Mouse (Mus musculus) left cerebral cortex, adult 11 months (tissue): Measurements from ENCODE around the gene Socs4.

ENCODE experiments used
- DNase-seq: peaks from one replicate; pipeline ENCODE4 v3.0.0; 2022; ENCODE audit warnings: low spot score

The Socs4 gene

DNA sequence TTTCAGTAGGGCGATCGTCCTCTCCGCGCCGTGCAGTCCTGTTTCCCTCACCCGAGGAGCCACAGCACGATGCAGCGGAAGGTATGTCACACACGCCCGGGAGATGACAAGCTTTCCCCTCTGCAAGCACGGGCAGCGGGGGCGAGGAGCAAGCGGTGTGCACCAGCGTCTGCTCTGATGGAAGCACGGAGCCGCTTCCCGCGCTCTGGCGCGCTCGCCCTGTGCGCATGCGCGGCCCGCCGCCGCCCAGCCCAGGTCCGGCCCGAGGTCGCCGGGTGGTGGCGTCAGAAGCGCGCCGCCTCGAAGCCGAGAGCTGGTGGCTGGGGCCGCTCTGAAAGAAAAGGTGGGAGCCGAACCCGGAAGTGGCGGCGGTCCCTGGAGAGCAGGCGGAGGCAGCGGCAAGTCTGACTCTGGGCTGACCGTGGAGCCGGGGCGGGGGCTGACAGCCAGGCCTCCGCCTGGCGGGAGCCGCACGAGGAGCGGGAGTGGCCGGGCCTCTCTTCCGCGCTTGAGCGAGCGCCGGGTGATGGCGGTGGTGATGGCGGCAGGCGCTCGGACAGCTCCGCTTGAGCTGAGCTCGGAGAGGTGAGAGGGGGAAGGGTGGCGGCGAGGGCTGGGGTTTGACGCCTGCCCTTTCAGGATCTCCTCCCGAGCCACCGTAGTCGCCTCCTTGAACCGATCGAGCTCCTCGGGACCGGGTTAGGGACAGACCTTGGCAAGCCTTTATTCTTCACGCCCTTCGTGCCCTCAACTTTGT lies at the start of gene Socs4, which contains the start of gene Wdhd1:
Socs4 (plus strand) TSS at position 295 of the 757 bp plus-strand sequence.
Wdhd1 (minus strand) TSS at position 221 of the 757 bp plus-strand sequence.
- peak; percentile 85 for DNase-seq

DNA sequence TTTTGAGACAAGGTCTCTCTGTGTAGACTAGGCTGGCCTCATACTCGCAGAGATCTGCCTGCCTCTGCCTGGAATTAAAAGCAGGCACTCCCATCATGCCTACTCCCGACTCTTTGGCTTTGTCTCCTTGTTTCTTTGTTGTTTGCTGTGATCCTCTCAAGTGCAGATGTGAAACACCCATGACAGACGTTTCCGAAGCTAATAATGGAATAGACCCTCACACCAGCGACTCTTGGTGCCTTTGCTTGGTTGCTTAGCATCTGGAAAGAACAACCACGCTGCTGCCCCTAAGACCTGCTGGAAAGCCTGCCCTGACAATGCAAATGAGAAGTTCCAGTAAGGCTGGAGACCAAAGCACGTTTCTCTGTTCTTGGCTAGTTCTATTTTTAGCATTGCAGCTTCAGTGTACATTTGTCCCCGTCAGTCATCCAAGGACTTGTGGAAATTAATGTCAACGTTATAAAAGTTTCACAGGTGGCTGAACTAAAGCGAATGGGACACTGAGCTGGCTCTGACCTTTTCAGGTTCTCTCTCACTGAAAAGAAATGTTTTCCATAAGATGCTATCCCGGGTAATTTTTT lies 46.8 kb upstream of the Socs4 start:
- no peak for DNase-seq

DNA sequence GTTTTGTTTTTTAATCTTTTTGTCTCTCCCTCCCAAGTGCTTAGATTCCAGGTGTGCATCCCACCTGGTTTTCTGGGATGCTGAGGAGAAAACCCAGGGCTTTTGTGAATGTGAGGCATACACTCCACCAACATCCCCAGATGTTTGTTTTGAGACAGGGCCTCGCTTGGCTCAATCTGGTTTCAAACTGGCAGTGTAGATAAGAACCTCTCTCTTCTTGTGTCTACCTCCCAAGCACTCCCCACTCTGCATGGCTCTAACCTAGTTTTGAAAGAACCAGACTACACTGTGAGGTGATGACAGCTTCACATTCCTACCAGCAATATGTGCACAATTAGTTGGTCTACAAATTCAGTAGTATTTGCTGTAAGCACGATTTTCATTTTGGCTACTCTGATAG lies 43.1 kb upstream of the Socs4 start:
- DNase-seq, result no peak

DNA sequence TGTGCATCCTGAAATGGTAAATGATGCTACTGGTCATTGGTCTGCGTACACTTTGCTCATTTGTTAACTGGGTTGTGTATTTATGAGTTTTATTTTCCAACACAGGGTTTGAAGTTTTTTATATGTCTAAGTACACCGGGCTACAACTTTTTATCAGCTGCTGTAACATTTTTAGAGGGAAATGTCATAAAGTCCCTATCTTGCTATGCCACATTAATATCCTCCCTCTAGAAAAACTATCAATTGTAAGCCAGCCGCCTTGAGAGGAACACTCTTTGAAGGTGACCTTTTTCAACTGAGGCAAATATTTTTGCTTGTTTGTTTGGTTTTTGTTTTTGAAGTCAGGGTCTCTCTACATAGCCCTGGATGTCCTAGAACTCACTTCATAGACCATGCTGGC lies 42.7 kb upstream of the Socs4 start:
- DNase-seq, result no peak

DNA sequence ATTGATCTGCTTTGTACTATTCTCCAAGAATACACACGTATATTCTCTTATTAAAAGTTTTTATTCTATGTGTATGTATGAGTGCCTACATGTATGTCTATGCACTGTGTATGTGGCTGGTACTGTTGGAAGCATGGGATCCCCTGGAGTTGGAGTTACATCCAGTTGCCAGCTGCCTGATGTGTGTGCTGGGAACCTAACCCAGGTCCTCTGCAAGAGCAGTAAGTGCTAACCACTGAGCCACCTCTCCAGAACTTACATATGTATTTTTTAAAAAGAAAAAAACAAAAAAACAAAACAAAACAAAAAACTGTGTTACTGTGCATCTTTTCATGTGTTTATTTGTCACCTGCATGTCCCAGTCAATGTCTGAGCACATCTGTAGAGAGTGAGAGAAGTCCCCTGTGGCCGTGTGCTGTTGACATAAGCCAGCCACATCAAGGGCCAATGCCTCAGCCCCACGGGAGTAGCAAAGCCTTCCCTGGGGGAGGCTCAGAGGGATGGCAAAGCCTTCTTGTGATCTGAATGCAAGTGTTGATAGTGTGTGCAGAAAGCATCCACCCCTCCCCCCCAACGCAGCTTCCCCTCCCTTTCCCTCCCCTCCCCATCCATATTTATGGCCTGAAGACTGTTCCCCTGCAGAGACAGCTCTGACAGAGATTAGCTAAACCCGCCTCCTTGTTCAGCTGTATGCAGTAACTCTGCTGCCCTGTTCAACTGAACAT lies 42.0 kb upstream of the Socs4 start:
- DNase-seq, result no peak

DNA sequence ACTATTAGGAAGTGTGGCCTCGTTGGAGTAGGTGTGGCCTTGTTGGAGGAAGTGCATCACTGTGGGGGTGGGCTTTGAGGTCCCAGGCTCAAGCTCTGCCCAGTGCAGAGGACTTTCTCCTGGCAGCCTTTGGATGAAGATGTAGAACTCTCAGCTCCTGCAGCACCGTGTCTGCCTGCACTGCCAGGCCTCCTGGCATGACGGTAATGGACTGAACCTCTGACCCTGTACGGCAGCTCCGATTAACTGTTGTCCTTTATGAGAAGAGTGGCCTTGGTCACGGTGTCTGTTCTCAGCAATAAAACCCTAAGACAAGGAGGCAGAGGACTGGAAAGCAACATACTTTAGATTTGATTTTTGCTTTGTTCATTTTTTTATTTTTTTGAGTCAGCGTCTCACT lies 40.2 kb upstream of the Socs4 start:
- DNase-seq, result no peak

DNA sequence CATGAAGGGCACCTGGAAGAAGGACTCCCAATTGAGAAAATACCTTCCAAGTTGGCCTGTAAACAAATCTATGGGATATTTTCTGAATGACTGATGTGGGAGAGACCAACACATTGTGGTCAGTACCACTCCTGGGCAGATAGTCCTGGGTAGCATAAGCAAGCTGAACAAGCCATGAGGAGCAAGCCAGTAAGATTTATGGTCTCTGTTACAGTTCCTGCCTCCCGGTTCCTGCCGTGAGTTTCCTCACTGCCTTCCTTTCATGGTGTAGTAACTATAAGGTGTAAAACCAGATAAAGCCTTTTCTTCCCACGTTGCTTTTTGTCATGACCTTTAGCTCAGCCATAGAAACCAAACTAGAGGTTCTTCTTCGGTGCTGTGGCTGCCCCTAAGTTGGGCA lies 39.4 kb upstream of the Socs4 start:
- no peak for DNase-seq

DNA sequence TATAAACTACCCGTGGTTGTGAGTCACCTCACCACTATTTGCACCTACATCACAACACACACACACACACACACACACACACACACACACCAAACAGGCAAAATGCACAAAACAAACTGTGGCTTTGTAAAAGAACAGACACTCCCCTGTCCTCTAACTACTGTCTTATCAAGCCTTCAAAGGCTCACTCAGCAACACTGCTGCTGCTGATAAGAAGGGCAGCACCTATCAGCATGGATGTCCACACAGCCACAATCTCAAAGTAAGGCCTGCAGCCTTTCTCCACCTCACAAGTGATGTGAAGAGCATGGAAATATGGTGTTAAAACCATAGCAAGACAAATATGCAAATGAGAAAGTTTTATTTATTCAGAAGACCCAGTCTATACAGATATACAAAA lies 36.1 kb upstream of the Socs4 start:
- no peak for DNase-seq

DNA sequence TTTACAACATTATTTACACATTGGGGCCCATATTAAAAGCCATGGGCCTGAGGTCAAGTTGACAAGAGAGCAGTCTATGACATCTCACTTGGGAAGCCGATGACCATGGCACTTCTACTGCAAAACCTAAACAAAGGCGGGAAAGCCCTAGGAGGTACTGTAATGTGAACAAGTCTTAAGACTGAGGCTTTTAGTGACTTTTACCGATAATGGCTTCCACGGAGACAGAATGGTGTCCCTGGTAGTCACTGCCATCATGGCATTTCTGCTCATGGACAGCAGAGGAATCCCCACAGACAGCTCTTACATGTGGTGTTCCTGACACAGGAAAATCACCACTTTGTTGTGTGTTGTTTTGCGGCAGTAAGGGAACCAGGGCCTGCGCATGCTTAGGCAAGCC lies 35.7 kb upstream of the Socs4 start:
- DNase-seq, result no peak

DNA sequence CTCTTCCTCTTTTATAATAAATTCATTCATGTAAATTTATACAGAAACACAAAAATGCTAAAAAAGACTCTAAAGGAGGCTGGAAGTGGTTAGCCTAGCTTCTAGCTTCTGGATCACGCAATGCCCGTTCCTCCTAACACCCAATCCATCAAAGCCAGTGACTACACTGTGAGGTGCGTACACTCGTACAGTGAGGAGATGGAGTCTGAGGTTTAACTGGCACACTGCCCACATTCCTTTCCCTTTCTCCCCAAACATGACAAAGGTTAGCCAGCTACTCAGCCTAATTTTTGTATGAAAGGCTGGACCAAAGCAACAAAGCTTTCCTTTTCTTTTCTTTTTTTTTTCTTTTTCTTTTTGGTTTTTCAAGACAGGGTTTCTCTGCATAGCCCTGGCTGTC lies 34.0 kb upstream of the Socs4 start:
- no peak for DNase-seq

DNA sequence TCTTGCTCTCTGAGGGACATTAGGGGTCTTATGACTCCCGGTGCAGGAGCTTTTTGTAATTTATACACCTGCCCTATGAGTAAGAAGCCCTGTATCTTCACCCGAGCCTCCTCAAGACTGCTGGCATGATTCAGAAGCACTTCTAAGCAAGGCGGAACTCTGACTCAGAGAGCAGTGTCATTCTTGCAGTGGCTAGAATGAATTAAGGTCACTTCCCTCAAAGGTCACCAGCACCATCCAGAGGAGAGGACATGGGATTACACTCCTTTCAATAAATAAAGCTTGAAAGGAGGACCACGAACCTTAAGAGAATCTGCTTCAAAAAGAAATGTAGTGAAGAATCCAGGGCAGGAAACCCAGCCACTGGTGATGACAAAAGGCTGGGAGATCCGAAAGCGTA lies 26.9 kb upstream of the Socs4 start:
- DNase-seq, result no peak

DNA sequence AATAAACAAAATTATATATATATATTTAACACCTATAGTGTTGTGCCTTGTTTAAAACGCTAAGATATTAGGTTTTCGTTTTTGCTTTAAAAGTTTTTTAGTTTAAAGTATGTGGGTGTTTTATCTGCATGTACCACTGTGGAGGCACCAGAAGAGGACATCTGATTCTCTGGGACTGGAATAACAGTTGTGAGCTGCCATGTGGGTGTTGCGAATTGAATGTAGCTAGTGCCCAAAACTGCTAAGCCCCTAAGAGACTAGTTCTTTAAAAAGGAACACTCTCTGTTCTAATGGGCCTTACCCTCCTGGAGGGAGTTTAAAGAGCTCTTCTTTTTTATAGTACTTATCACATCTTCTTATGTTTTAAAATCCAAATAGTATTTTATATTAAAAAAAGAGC lies 11.9 kb upstream of the Socs4 start:
- DNase-seq, result no peak

DNA sequence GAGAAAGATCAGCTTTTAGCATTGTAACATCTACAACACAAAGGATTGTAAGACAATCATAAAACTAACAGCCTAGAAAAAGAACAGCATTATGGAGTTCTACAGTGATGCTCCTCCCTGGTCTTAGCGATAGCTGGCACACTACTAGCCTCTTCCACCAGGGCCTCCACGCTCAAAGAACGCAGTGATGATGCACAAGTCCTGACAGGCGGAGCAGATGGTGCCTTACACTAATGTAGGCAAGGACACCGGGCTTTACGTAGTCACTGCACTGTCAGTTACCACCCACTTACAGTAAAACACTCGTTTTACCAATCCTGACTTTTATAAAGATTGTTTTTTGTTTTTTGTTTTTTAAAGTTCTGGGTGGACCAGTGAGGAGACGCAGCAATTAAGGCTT lies 10.9 kb upstream of the Socs4 start:
- no peak for DNase-seq

DNA sequence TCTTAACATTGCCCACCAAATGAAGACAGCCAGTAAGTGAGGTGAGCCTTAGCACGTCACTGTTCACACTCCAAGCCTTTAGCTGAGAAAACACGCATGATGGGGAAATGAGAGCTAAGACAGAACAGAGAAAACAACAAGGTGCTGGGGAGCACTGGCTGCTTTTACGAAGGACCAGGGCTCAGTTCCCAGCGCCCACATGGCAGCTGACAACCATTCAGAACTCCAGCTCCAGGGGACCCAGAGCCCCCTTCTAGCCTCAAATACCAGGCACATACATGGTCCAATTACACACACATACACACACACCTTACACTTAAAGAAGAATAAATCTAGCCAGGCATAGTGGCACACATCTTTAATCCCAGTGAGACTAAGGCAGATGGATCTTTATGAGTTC lies 7.7 kb upstream of the Socs4 start:
- DNase-seq, result no peak

DNA sequence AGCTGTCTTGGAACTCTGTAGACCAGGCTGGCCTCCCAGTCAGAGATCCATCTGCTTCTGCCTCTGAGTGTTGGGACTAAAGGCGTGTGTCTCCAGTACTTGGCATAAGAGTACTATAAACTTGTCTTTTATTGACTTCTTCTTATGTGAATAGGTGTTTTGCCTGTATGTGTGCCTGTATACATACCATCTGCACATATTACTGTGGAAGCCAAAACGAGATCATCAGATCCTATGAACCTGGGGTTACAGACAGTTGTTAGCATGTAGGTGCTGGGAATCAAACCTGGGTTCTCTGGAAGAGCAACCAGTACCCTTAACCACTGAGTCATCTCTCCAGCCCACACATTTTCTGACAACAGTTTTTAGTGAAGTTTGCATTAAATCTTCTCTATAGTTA lies 7.0 kb upstream of the Socs4 start:
- DNase-seq, result no peak

DNA sequence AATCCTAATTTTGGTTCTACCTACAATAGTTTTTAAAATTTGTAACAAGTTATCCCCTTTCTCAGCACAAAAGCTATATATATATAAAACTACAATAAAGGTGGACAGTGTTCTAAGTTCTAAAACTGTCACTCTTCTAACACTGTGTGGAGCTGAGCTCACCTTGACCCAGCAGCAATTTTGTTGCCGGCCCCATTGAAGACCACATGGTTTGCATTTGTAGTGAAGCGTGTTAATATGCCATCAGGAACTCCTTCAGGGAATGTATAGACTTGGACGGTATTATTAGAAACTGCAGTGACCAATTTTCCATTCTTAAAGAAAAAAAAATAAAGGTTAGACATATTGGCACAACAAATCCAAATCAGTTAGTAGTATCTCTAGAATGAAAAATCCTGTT lies 3.0 kb upstream of the Socs4 start:
- no peak for DNase-seq

DNA sequence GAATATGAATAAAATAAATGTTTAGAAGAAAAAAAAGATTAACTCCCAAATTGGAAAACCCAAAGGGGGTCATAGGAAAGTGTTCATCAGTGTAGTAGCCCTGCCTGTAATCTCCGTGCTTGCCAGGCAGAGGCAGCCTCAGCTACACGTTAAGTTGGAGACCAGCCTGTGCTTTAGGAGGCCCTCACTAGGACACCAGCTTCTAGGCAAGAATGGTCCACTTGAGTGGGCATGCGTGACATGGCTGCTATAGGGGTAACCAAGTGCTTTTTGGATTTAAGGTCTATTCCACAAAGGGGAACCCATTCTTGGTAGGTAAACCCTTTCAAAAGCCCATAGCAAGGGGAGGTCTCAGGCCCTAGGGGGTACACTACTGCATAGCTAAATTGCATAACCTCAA lies 1.3 kb upstream of the Socs4 start:
- DNase-seq, result no peak

DNA sequence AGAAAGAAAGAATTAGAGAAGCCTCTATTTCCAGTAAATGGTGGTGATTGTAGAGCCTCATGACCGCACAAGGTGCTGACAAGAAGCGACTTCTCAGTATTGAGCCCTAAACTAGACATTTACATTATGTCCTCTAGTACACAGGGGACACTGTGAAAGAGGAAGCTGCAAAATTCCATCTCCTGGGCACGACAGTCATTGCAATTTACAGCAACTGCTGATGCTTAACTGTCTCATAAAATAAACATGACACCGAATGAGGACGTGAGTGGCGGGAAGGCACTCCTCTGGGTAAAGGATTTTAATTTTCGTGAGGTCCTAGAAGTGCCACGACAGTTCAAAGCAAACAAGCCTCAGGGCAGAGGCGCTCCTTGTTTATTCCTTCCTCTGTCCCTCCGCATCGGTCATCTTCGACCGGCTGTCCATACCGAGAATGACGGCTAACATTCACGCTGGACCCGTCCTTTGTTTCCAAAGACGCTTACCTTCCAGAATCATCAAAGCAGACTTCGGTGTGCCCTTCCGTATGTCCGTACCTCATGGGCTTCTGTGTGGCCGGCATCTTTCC lies 611 bp upstream of the Socs4 start:
- DNase-seq, result no peak

DNA sequence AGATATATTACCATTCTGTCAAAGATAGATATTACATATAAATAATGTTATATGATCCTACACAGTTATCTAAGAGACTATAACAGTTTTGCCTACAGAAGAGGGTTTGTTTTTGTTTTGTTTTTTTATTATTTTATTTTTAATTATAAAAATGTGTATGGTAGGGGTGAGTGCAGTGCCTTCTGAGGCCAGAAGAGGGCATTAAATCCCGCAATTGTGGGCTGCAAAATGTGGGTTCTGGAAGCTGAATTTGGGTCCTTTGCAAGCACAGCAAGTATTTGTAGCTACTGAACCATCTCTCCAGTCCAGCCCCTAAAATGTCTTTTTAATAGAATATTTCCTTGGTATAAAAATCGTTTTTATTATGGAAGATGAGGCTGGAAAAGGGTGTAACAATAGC lies 2.3 kb downstream of the Socs4 start:
- DNase-seq, result no peak

DNA sequence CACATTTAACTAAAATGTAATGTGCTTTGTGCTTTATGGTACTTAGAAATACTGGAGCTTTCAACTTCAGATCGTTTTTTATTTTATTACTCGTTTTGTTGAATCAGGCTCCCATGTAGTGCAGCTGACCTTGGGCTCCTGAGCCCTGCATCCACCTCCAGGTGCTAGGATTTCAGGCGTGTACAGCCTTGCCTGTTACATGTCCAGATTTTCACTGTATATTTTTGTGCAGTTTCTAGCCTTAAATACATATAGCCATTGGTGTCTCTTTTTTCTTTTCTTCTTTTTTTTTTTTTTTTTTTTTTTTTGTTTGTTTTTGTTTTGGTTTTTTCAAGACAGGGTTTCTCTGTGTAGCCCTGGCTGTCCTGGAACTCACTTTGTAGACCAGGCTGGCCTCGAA lies 4.8 kb downstream of the Socs4 start:
- no peak for DNase-seq

DNA sequence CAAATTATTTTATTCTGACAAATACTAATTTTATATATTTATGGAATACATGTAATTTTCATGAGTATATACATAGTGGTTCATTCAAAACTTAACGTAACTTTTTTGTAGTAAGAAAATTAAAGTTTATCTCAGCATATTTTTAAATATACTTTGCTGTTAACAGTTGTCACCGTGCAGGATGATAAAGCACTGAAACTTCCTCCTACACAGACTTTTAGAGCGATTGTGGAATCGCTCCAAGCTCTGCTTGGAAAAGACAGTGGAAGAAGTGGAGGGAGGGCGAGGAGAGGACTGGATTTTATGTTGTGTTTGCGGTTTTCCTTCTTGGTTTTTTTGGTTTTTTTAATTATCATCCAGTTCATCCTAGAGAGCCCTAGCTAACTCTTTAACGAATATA lies 6.8 kb downstream of the Socs4 start:
- no peak for DNase-seq

DNA sequence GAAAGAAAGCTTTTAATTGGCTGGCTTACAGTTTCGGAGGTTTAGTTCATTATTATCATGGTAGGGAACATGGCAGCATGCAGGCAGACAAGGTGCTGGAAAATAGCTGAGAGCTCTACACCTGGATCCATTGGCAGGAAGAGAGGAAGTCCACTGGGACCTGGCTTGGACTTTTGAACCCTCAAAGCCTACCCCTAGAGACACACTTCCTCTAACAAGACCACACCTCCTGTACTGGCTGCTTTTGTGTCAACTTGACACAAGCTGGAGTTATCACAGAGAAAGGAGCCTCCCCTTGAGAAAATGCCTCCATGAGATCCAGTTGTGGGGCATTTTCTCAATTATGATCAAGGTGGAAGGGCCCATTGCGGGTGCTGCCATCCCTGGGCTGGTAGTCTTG lies 8.5 kb downstream of the Socs4 start:
- no peak for DNase-seq

DNA sequence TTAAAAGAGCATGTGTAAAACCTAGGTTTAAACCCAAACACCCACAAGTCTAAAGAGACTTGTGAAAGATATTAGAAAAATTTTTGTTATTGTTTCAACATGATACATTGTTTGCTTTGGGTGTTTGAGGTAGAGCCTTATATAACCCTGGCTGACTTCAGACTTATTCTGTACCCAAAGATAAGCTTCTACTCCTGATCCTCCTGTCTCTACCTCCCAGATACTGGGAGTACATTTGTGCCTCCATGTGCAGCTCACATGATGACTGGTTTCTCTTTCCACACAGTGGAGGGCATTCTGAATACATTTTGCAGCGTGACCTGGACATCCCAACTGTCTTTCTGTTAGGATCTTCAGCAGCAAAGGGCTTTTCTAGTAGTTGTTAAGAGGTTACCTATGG lies 9.5 kb downstream of the Socs4 start:
- no peak for DNase-seq
